Mouse (Mus musculus): Measurements from ENCODE around the gene Olfr399. TPM values are rescaled to one million over a fixed set of nuclear protein-coding genes. Genes with fewer than 3 reads are reported as not detected.

Olfr399 gene
- polyA plus RNA-seq (2015; fragmentation: Nextera tagmentation; extraction: Ambion mirVana): not detected in 2 replicates

DNA sequence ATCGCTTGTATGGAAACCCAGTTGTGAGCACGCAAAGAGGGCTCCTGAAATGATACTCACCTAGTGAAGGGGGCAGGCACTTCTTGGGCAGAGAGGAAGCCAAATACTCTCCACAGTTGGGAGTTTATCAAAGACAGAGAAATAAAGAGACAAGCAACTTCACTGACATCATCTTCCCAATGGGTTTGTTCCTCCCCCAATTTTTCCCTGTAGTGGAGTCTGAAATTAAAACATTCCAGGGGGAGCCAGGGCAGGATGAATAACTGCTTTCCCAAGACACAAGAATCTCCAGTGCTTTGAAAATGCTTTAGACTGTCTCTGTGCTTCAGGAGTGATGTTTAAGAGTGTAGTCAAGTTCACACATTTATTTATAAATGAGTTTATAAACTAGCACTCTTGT, at the start of gene Olfr399, which contains the start of gene Olfr139:
TSS of gene Olfr399 (minus strand) at position 165 of the 400 bp plus-strand sequence.
TSS of gene Olfr139 (minus strand) at position 101 of the 400 bp plus-strand sequence.
- 0 out of 2 replicates have a peak, but pooled peaks cover 25% of the 10 kb centered on the region for H3K9me3 ChIP-seq
- ATAC-seq (ENCODE audit: extremely low read depth, insufficient number of reproducible peaks, low FRiP score, low TSS enrichment): no peak
- no peaks in the 10 kb centered on the region for H3K27me3 ChIP-seq (replicated peaks)
- no peak within 1 kb of the TSS for H3K4me3 ChIP-seq
- no peaks in the 10 kb centered on the region for H3K4me1 ChIP-seq
- H3K9ac ChIP-seq: no peak within 1 kb of the TSS
- H3K27ac ChIP-seq (replicated peaks): no peak within 1 kb of the TSS
- no peaks in the 10 kb centered on the region for H3K36me3 ChIP-seq
- 65% methylated on average over 2 of the region's 2 CpGs for WGBS
- no peak within 1 kb of the TSS for H3K4me2 ChIP-seq

DNA sequence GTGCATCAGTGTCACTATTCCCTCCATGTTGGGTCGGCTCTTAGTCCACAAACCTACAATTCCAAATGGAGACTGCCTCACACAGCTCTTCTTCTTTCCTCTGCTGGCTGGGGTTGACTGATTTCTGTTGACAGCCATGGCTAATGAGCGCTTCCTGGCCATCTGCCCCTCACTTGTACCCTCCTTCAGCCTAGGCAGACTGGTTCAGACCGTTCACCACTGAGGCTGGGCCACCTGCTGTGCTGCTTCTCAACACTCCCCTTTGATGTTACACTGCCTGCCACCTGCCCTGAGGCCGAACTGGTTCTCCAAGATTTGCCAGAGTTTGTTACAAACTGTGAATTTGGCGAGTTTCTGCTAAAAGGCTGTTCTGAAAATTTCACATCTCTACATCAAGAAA, 48.7 kb upstream of the Olfr399 start:
- ATAC-seq (ENCODE audit: extremely low read depth, insufficient number of reproducible peaks, low FRiP score, low TSS enrichment): no peak
- Histone ChIP-seq H3K9me3 (peaks cover 27% of the 10 kb centered on the region), H3K9ac (no peak overlapping the region), H3K27me3 (replicated peaks) (no peaks in the 10 kb centered on the region), H3K4me1 (no peaks in the 10 kb centered on the region), H3K36me3 (no peaks in the 10 kb centered on the region), H3K27ac (replicated peaks) (no peak overlapping the region), H3K4me3 (no peak overlapping the region), H3K4me2 (no peak overlapping the region)
- WGBS: 17% methylated on average over 5 of the region's 5 CpGs

DNA sequence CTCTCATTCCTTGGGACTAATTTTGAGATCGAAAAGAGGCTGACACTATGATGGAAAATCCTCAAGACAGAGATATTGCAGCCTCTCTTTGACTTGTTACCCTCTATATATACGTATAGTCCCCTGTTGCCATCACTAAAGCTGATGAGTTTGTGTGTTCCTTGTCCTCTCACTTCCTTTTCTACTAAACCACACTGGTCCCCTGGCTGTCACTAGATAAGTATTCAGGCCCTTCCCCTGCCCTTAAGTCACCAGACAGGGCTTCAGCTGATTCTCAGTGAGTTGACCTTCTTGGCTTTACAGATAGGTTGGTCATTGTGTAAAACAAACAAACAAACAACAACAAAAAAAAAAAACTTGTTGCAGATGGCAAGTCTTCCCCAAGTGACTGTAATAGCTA, 45.1 kb upstream of the Olfr399 start:
- 38% methylated on average over 2 of the region's 2 CpGs for WGBS

GRCm38 (mm10) chr11:74100724-74101123, 44.3 kb upstream of the Olfr399 start:
- H3K9me3 ChIP-seq: peaks cover 19% of the 10 kb centered on the region; the same call in 1 of the 2 replicates
- H3K27me3 ChIP-seq (replicated peaks): no peaks in the 10 kb centered on the region
- no peaks in the 10 kb centered on the region for H3K36me3 ChIP-seq
- H3K4me1 ChIP-seq: no peaks in the 10 kb centered on the region
- no peak overlapping the region for H3K4me2 ChIP-seq
- H3K27ac ChIP-seq (replicated peaks): no peak overlapping the region
- 42% methylated on average over 2 of the region's 2 CpGs for WGBS
- ATAC-seq (ENCODE audit: extremely low read depth, insufficient number of reproducible peaks, low FRiP score, low TSS enrichment): no peak
- H3K4me3 ChIP-seq: no peak overlapping the region
- H3K9ac ChIP-seq: no peak overlapping the region

More for the DNA sequence above, 45.1 kb upstream of the Olfr399 start:
- H3K27me3 ChIP-seq (replicated peaks): no peaks in the 10 kb centered on the region
- no peak overlapping the region for H3K4me3 ChIP-seq
- no peaks in the 10 kb centered on the region for H3K4me1 ChIP-seq
- H3K9ac ChIP-seq: no peak overlapping the region
- H3K36me3 ChIP-seq: no peaks in the 10 kb centered on the region
- no peak overlapping the region for H3K27ac ChIP-seq (replicated peaks)
- ATAC-seq (ENCODE audit: extremely low read depth, insufficient number of reproducible peaks, low FRiP score, low TSS enrichment): no peak
- H3K9me3 ChIP-seq: peaks cover 19% of the 10 kb centered on the region; the same call in 1 of the 2 replicates
- no peak overlapping the region for H3K4me2 ChIP-seq

GRCm38 (mm10) chr11:74069655-74070054, 13.2 kb upstream of the Olfr399 start, which contains the start of gene Zfp616:
Zfp616 (plus strand) TSS chr11:74069955.
- no peak within 1 kb of the TSS for H3K9ac ChIP-seq
- no peak within 1 kb of the TSS for H3K4me2 ChIP-seq
- no peak for ATAC-seq (ENCODE audit: extremely low read depth, insufficient number of reproducible peaks, low FRiP score, low TSS enrichment)
- H3K27me3 ChIP-seq (replicated peaks): no peaks in the 10 kb centered on the region
- no peak within 1 kb of the TSS for H3K27ac ChIP-seq (replicated peaks)
- H3K36me3 ChIP-seq: no peaks in the 10 kb centered on the region
- H3K4me3 ChIP-seq: no peak within 1 kb of the TSS
- 79% methylated on average over 1 of the region's 1 CpGs for WGBS
- peaks cover 12% of the 10 kb centered on the region for H3K9me3 ChIP-seq
- H3K4me1 ChIP-seq: no peaks in the 10 kb centered on the region

DNA sequence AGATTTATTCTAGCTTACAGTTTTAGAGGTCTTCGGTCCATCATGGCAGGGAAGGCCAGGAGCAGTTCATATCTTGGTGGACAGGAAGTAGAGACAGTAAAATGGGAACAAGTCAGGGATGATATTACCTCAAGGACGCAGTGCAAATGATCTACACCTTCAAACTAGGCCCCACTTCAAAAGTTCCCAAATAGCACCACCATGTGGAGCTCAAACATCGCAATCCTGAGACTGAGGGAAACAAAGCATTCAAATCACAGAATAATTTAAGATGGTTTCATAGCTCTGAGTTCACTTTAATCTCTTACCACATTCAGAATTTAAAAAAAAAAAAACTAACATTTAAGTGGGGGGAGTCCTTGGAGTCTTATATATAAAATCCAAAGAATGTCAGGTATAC, 5.1 kb downstream of the Olfr399 start:
- no peak overlapping the region for H3K9ac ChIP-seq
- WGBS: 52% methylated on average over 3 of the region's 3 CpGs
- no peak for ATAC-seq (ENCODE audit: extremely low read depth, insufficient number of reproducible peaks, low FRiP score, low TSS enrichment)

More for the DNA sequence above, 5.1 kb downstream of the Olfr399 start:
- no peak overlapping the region for H3K27ac ChIP-seq (replicated peaks)
- H3K36me3 ChIP-seq: no peaks in the 10 kb centered on the region
- H3K4me3 ChIP-seq: no peak overlapping the region
- peaks cover 25% of the 10 kb centered on the region; the same call in 1 of the 2 replicates for H3K9me3 ChIP-seq
- no peaks in the 10 kb centered on the region for H3K4me1 ChIP-seq
- no peak overlapping the region for H3K4me2 ChIP-seq
- H3K27me3 ChIP-seq (replicated peaks): no peaks in the 10 kb centered on the region

Other genes with a start within 250 kb of the Olfr399 start
- gene Olfr392, start 239.6 kb downstream of the Olfr399 start, polyA plus RNA-seq (2015; fragmentation: Nextera tagmentation; extraction: Ambion mirVana): not detected in 2 replicates
- not detected in 2 replicates for gene Olfr393, start 205.2 kb downstream of the Olfr399 start, polyA plus RNA-seq (2015; fragmentation: Nextera tagmentation; extraction: Ambion mirVana)
- not detected in 2 replicates for gene Olfr394, start 165.8 kb downstream of the Olfr399 start, polyA plus RNA-seq (2015; fragmentation: Nextera tagmentation; extraction: Ambion mirVana)
- gene Olfr395, start 147.3 kb downstream of the Olfr399 start, polyA plus RNA-seq (2015; fragmentation: Nextera tagmentation; extraction: Ambion mirVana): not detected in 2 replicates
- gene Olfr23, start 119.9 kb downstream of the Olfr399 start, polyA plus RNA-seq (2015; fragmentation: Nextera tagmentation; extraction: Ambion mirVana): not detected in 2 replicates
- gene Olfr397, start 95.8 kb downstream of the Olfr399 start, polyA plus RNA-seq (2015; fragmentation: Nextera tagmentation; extraction: Ambion mirVana): not detected in 2 replicates
- gene Olfr398, start 66.2 kb downstream of the Olfr399 start, polyA plus RNA-seq (2015; fragmentation: Nextera tagmentation; extraction: Ambion mirVana): not detected in 2 replicates
- gene Olfr139, start 64 bp downstream of the Olfr399 start, polyA plus RNA-seq (2015; fragmentation: Nextera tagmentation; extraction: Ambion mirVana): not detected in 2 replicates
- not detected in 2 replicates for gene Zfp616, start 13.3 kb upstream of the Olfr399 start, polyA plus RNA-seq (2015; fragmentation: Nextera tagmentation; extraction: Ambion mirVana)
- gene Olfr401, start 57.1 kb upstream of the Olfr399 start, polyA plus RNA-seq (2015; fragmentation: Nextera tagmentation; extraction: Ambion mirVana): not detected in 2 replicates
- gene Olfr402, start 96.9 kb upstream of the Olfr399 start, polyA plus RNA-seq (2015; fragmentation: Nextera tagmentation; extraction: Ambion mirVana): not detected in 2 replicates
- not detected in 2 replicates for gene Olfr403, start 129.6 kb upstream of the Olfr399 start, polyA plus RNA-seq (2015; fragmentation: Nextera tagmentation; extraction: Ambion mirVana)
- not detected in 2 replicates for gene Olfr43, start 154.8 kb upstream of the Olfr399 start, polyA plus RNA-seq (2015; fragmentation: Nextera tagmentation; extraction: Ambion mirVana)
- not detected in 2 replicates for gene Olfr406, start 203.2 kb upstream of the Olfr399 start, polyA plus RNA-seq (2015; fragmentation: Nextera tagmentation; extraction: Ambion mirVana)
- not detected in 2 replicates for gene Olfr59, start 227.1 kb upstream of the Olfr399 start, polyA plus RNA-seq (2015; fragmentation: Nextera tagmentation; extraction: Ambion mirVana)

Data from heart, embryonic 13.5 days (tissue).